Mouse (Mus musculus) kidney, embryonic 15.5 days (tissue): ENCODE measurements around the gene Mecp2. TPM values are rescaled to one million over a fixed set of nuclear protein-coding genes. Genes with fewer than 3 reads are reported as not detected.
"Not testable (repeated sequence)": the region's sequence is repeated elsewhere in the genome, so short reads cannot be mapped to it uniquely, and the experiment has no call there.

ENCODE experiments used
- ATAC-seq: fragments of 200-750 bp; cut with Nextera tagmentation; replicated peaks from 2 replicates; pipeline ENCODE4 v1.8.0; 2017; ENCODE audit warnings: moderate TSS enrichment; ENCODE audit not compliant: low FRiP score
- H3K27ac ChIP-seq: fragments of 300-500 bp; sonication (generic); 2 replicates; pipeline ENCODE4 v1.5.1; 2015; ENCODE audit warnings: mild to moderate bottlenecking, inconsistent platforms
- H3K27me3 ChIP-seq: fragments of 300-500 bp; sonication (generic); 2 replicates; pipeline ENCODE4 v1.6.1; 2015; ENCODE audit warnings: inconsistent platforms
- H3K36me3 ChIP-seq: fragments of 300-500 bp; sonication (generic); 2 replicates; pipeline ENCODE4 v1.6.1; 2015; ENCODE audit warnings: inconsistent platforms
- H3K4me1 ChIP-seq: fragments of 300-500 bp; sonication (generic); 2 replicates; pipeline ENCODE4 v1.6.1; 2015; ENCODE audit warnings: inconsistent platforms
- H3K4me2 ChIP-seq: fragments of 300-500 bp; sonication (generic); 2 replicates; pipeline ENCODE4 v1.6.1; 2015; ENCODE audit warnings: moderate library complexity, mild to moderate bottlenecking, inconsistent platforms
- H3K4me3 ChIP-seq: fragments of 300-500 bp; sonication (generic); replicated peaks from 2 replicates; pipeline ENCODE4 v1.5.1; 2015; ENCODE audit warnings: mild to moderate bottlenecking, inconsistent platforms
- H3K9ac ChIP-seq: fragments of 300-500 bp; sonication (generic); 2 replicates; pipeline ENCODE4 v1.6.1; 2015; ENCODE audit warnings: mild to moderate bottlenecking, inconsistent platforms
- H3K9me3 ChIP-seq: fragments of 300-500 bp; sonication (generic); replicated peaks from 2 replicates; pipeline ENCODE4 v1.6.1; 2016; ENCODE audit warnings: inconsistent platforms
- WGBS: fragments of 180-500 bp; shearing (Covaris S2); methylation state at CpG from one replicate; pipeline ENCODE4 v1.1.7; 2015; ENCODE audit warnings: mixed read lengths; 5-methylcytosine and 5-hydroxymethylcytosine counted together
- polyA plus RNA-seq: library from polyadenylated mRNA; unstranded; fragments of >200 nt; fragmentation: Nextera tagmentation; extraction: Ambion mirVana; gene quantifications from 2 replicates; pipeline ENCODE4 v1.2.1, GENCODE M21; 2015

Mecp2 gene
- 11.2 and 12.1 TPM in 2 replicates for polyA plus RNA-seq

GRCm38 (mm10) chrX:74135263-74135662 lies at the start of gene Mecp2:
Mecp2 (minus strand) TSS chrX:74135363.
- not testable (repeated sequence) for H3K36me3 ChIP-seq, H3K4me1 ChIP-seq, H3K9me3 ChIP-seq, H3K4me2 ChIP-seq, ATAC-seq, H3K27ac ChIP-seq, H3K4me3 ChIP-seq, H3K9ac ChIP-seq
- H3K27me3 ChIP-seq, result peaks cover 16% of the 10 kb centered on the region
- 29% methylated on average over 1 of the region's 1 CpGs for WGBS

GRCm38 (mm10) chrX:74176959-74177358 lies 41.8 kb upstream of the Mecp2 start, which contains the start of gene Tktl1:
Tktl1 (plus strand) TSS chrX:74177259.
- no peaks in the 10 kb centered on the region for H3K4me1 ChIP-seq
- no peak within 1 kb of the TSS for H3K4me2 ChIP-seq
- H3K27me3 ChIP-seq, result no peaks in the 10 kb centered on the region
- H3K9me3 ChIP-seq, result no peaks in the 10 kb centered on the region
- no peaks in the 10 kb centered on the region for H3K36me3 ChIP-seq
- H3K9ac ChIP-seq, result no peak within 1 kb of the TSS
- ATAC-seq, result no peak
- no peak within 1 kb of the TSS for H3K4me3 ChIP-seq
- H3K27ac ChIP-seq, result no peak within 1 kb of the TSS
- WGBS, result 89% methylated on average over 17 of the region's 17 CpGs

- H3K4me2 ChIP-seq, result no peak within 1 kb of the TSS
- ATAC-seq, result no peak
- no peak within 1 kb of the TSS for H3K4me3 ChIP-seq
- no peaks in the 10 kb centered on the region for H3K27me3 ChIP-seq
- H3K27ac ChIP-seq, result no peak within 1 kb of the TSS
- WGBS, result 88% methylated on average over 1 of the region's 1 CpGs
- no peaks in the 10 kb centered on the region for H3K36me3 ChIP-seq
- no peak within 1 kb of the TSS for H3K9ac ChIP-seq
- H3K9me3 ChIP-seq, result no peaks in the 10 kb centered on the region
- no peaks in the 10 kb centered on the region for H3K4me1 ChIP-seq
Observed at GRCm38 (mm10) chrX:74167738-74168137, 32.6 kb upstream of the Mecp2 start, which contains the start of gene Tex28. Tex28 (minus strand) TSS chrX:74167838.

GRCm38 (mm10) chrX:74127164-74127563 lies 8.0 kb downstream of the Mecp2 start, which contains the start of gene Opn1mw:
Opn1mw (plus strand) TSS chrX:74127464.
- Histone ChIP-seq H3K27ac (no peak within 1 kb of the TSS), H3K27me3 (peaks cover 28% of the 10 kb centered on the region), H3K9ac (no peak within 1 kb of the TSS), H3K36me3 (no peaks in the 10 kb centered on the region), H3K4me1 (no peaks in the 10 kb centered on the region), H3K9me3 (no peaks in the 10 kb centered on the region), H3K4me3 (no peak within 1 kb of the TSS), H3K4me2 (no peak within 1 kb of the TSS)
- ATAC-seq, result no peak

GRCm38 (mm10) chrX:74124975-74125374 lies 10.2 kb downstream of the Mecp2 start:
- no peak overlapping the region for H3K4me3 ChIP-seq
- peaks cover 28% of the 10 kb centered on the region for H3K27me3 ChIP-seq
- no peak for ATAC-seq
- H3K9ac ChIP-seq, result no peak overlapping the region
- no peak overlapping the region for H3K27ac ChIP-seq
- WGBS, result 62% methylated on average over 2 of the region's 2 CpGs
- no peaks in the 10 kb centered on the region for H3K4me1 ChIP-seq
- no peaks in the 10 kb centered on the region for H3K36me3 ChIP-seq
- H3K4me2 ChIP-seq, result no peak overlapping the region
- H3K9me3 ChIP-seq, result no peaks in the 10 kb centered on the region

GRCm38 (mm10) chrX:74115511-74115910 lies 19.7 kb downstream of the Mecp2 start:
- Histone ChIP-seq H3K4me3 (peak overlapping the region; percentile 27), H3K4me1 (no peaks in the 10 kb centered on the region), H3K27ac (no peak overlapping the region), H3K27me3 (peaks cover 15% of the 10 kb centered on the region), H3K9me3 (no peaks in the 10 kb centered on the region), H3K36me3 (no peaks in the 10 kb centered on the region), H3K9ac (no peak overlapping the region), H3K4me2 (peak overlapping the region; percentile 52)
- peak; percentile 62 for ATAC-seq
- 15% methylated on average over 10 of the region's 10 CpGs for whole genome bisulfite sequencing

- Histone ChIP-seq H3K36me3 (no peaks in the 10 kb centered on the region), H3K9me3 (no peaks in the 10 kb centered on the region), H3K27ac (no peak overlapping the region), H3K4me2 (no peak overlapping the region), H3K9ac (no peak overlapping the region), H3K4me3 (no peak overlapping the region), H3K27me3 (peaks cover 20% of the 10 kb centered on the region), H3K4me1 (no peaks in the 10 kb centered on the region)
- no peak for ATAC-seq
Observed at GRCm38 (mm10) chrX:74114036-74114435, 21.1 kb downstream of the Mecp2 start.

- 36% methylated on average over 3 of the region's 3 CpGs for WGBS
- no peaks in the 10 kb centered on the region for H3K4me1 ChIP-seq
Observed at GRCm38 (mm10) chrX:74108747-74109146, 26.4 kb downstream of the Mecp2 start.

GRCm38 (mm10) chrX:74105916-74106315 lies 29.2 kb downstream of the Mecp2 start:
- no peak overlapping the region for H3K4me3 ChIP-seq
- no peak overlapping the region for H3K9ac ChIP-seq
- H3K27me3 ChIP-seq, result peaks cover 34% of the 10 kb centered on the region
- no peaks in the 10 kb centered on the region for H3K36me3 ChIP-seq
- no peaks in the 10 kb centered on the region for H3K9me3 ChIP-seq
- ATAC-seq, result no peak
- no peak overlapping the region for H3K27ac ChIP-seq
- WGBS, result 37% methylated on average over 2 of the region's 2 CpGs
- H3K4me2 ChIP-seq, result no peak overlapping the region
- no peaks in the 10 kb centered on the region for H3K4me1 ChIP-seq

More at GRCm38 (mm10) chrX:74108747-74109146, 26.4 kb downstream of the Mecp2 start:
- H3K27ac ChIP-seq, result no peak overlapping the region
- no peak overlapping the region for H3K9ac ChIP-seq
- H3K27me3 ChIP-seq, result peaks cover 29% of the 10 kb centered on the region
- no peaks in the 10 kb centered on the region for H3K9me3 ChIP-seq
- no peak overlapping the region for H3K4me3 ChIP-seq
- no peak overlapping the region for H3K4me2 ChIP-seq
- no peak for ATAC-seq
- no peaks in the 10 kb centered on the region for H3K36me3 ChIP-seq

- Histone ChIP-seq H3K4me1 (no peaks in the 10 kb centered on the region), H3K9ac (no peak overlapping the region), H3K4me3 (no peak overlapping the region), H3K27ac (no peak overlapping the region), H3K27me3 (peaks cover 27% of the 10 kb centered on the region; the same call in 1 of the 2 replicates), H3K9me3 (no peaks in the 10 kb centered on the region), H3K4me2 (no peak overlapping the region), H3K36me3 (no peaks in the 10 kb centered on the region)
- no peak for ATAC-seq
- 62% methylated on average over 4 of the region's 4 CpGs for WGBS
Observed at GRCm38 (mm10) chrX:74103457-74104188, 31.5 kb downstream of the Mecp2 start.

- Histone ChIP-seq H3K4me2 (no peak overlapping the region), H3K27ac (no peak overlapping the region), H3K36me3 (no peaks in the 10 kb centered on the region), H3K27me3 (peaks cover 12% of the 10 kb centered on the region; the same call in 1 of the 2 replicates), H3K4me1 (no peaks in the 10 kb centered on the region), H3K9me3 (no peaks in the 10 kb centered on the region), H3K4me3 (no peak overlapping the region), H3K9ac (no peak overlapping the region)
- 68% methylated on average over 1 of the region's 1 CpGs for WGBS
- no peak for ATAC-seq
Observed at GRCm38 (mm10) chrX:74095130-74095529, 40.0 kb downstream of the Mecp2 start.

GRCm38 (mm10) chrX:74085601-74086038 lies 49.5 kb downstream of the Mecp2 start:
- peak overlapping the region; percentile 73 for H3K9ac ChIP-seq
- H3K27ac ChIP-seq, result peak overlapping the region; percentile 95
- H3K4me1 ChIP-seq, result peaks cover 3% of the 10 kb centered on the region; the same call in 1 of the 2 replicates
- 19% methylated on average over 27 of the region's 27 CpGs for WGBS
- H3K27me3 ChIP-seq, result peaks cover 19% of the 10 kb centered on the region
- no peaks in the 10 kb centered on the region for H3K36me3 ChIP-seq
- H3K4me2 ChIP-seq, result peak overlapping the region; percentile 49
- H3K4me3 ChIP-seq, result peak overlapping the region; percentile 63
- ATAC-seq, result peak; percentile 99
- H3K9me3 ChIP-seq, result no peaks in the 10 kb centered on the region
